ENCODE assay signal across 8 mouse cellular contexts in genomic region chr14:122105391-122106285, GRCm38 (mm10). TPM values are rescaled to one million over a fixed set of nuclear protein-coding genes. Genes with fewer than 3 reads are reported as not detected.
DNase-seq lines count a peak whose midpoint lies in the region; ATAC-seq and TF ChIP-seq lines count a peak whose summit lies in the region.

No protein-coding gene starts in this region.

- H3K9me3 ChIP-seq in heart, embryonic 12.5 days (replicated peaks) = 0 out of 2 replicates have a peak, but pooled peaks cover 2% of the 10 kb centered on the region
- H3K9me3 ChIP-seq in forebrain, embryonic 15.5 days = no peaks in the 10 kb centered on the region
- H3K9me3 ChIP-seq in liver, postnatal 0 days (ENCODE audit: low read length) = no peaks in the 10 kb centered on the region

- no peak for TF ChIP-seq EP300 in liver, postnatal 0 days (IDR thresholded peaks at IDR 0.05; ENCODE audit: low read depth)

- peaks cover 31% of the 10 kb centered on the region for H3K4me1 ChIP-seq in heart, embryonic 12.5 days (replicated peaks)
- peaks cover 42% of the 10 kb centered on the region for H3K4me1 ChIP-seq in forebrain, embryonic 15.5 days
- peaks cover 31% of the 10 kb centered on the region for H3K4me1 ChIP-seq in liver, postnatal 0 days (ENCODE audit: insufficient read depth)

- DNase-seq in heart, adult 18-20 months = no peak
- peak; percentile 17 for DNase-seq in ES-CJ7 (ENCODE audit: low read depth, low spot score)
- no peak for DNase-seq in liver, postnatal 0 days
- no peak for DNase-seq in B cell, adult 2 months
- DNase-seq in testis, postnatal 14 days (ENCODE audit: low spot score) = no peak
- no peak for DNase-seq in kidney, adult 18-20 months

- peak overlapping the region; percentile 98 for H3K27ac ChIP-seq in heart, embryonic 12.5 days (ENCODE audit: poor library complexity, severe bottlenecking)
- H3K27ac ChIP-seq in forebrain, embryonic 15.5 days (replicated peaks) = peak overlapping the region; percentile 81
- peak overlapping the region; percentile 99 for H3K27ac ChIP-seq in liver, postnatal 0 days (ENCODE audit: low read depth)

- peak overlapping the region; percentile 80 for H3K9ac ChIP-seq in heart, embryonic 12.5 days
- peak overlapping the region; percentile 37 for H3K9ac ChIP-seq in forebrain, embryonic 15.5 days (replicated peaks)
- H3K9ac ChIP-seq in liver, postnatal 0 days (replicated peaks) = peak overlapping the region; percentile 99

- peak overlapping the region; percentile 85 for H3K4me2 ChIP-seq in heart, embryonic 12.5 days
- peak overlapping the region; percentile 94 for H3K4me2 ChIP-seq in forebrain, embryonic 15.5 days (replicated peaks)
- peak overlapping the region; percentile 93 for H3K4me2 ChIP-seq in liver, postnatal 0 days (ENCODE audit: low read depth, low read length)

- ATAC-seq in heart, embryonic 12.5 days (ENCODE audit: insufficient number of reproducible peaks, low FRiP score) = no peak
- no peak for ATAC-seq in forebrain, embryonic 15.5 days (replicated peaks)
- no peak for ATAC-seq in liver, postnatal 0 days

- no peaks in the 10 kb centered on the region for H3K36me3 ChIP-seq in heart, embryonic 12.5 days
- no peaks in the 10 kb centered on the region for H3K36me3 ChIP-seq in forebrain, embryonic 15.5 days
- H3K36me3 ChIP-seq in liver, postnatal 0 days (replicated peaks; ENCODE audit: insufficient read depth, low read length) = peaks cover 2% of the 10 kb centered on the region; the same call in 1 of the 2 replicates

- no peaks in the 10 kb centered on the region for H3K27me3 ChIP-seq in heart, embryonic 12.5 days (replicated peaks)
- no peaks in the 10 kb centered on the region for H3K27me3 ChIP-seq in forebrain, embryonic 15.5 days
- no peaks in the 10 kb centered on the region for H3K27me3 ChIP-seq in liver, postnatal 0 days (ENCODE audit: insufficient read depth, low read length)

- WGBS in heart, embryonic 12.5 days = 66% methylated on average over 16 of the region's 16 CpGs
- WGBS in forebrain, embryonic 15.5 days = 66% methylated on average over 16 of the region's 16 CpGs
- 66% methylated on average over 16 of the region's 16 CpGs for WGBS in liver, postnatal 0 days (ENCODE audit: insufficient replicate concordance)

- no peak for TF ChIP-seq CTCF in liver, postnatal 0 days (IDR thresholded peaks at IDR 0.05; ENCODE audit: low read depth)

- peak overlapping the region; percentile 52 for H3K4me3 ChIP-seq in heart, embryonic 12.5 days
- H3K4me3 ChIP-seq in forebrain, embryonic 15.5 days = peak overlapping the region; percentile 100
- H3K4me3 ChIP-seq in liver, postnatal 0 days (ENCODE audit: low read depth, low read length) = peak overlapping the region; percentile 99

RNA-seq across cellular contexts. Expression of gene Tm9sf2, which starts 1.2 kb away (rescaled TPM):
- polyA plus RNA-seq in heart, embryonic 12.5 days (2016; fragmentation: Nextera tagmentation; extraction: Ambion mirVana) = 144 and 147 TPM in 2 replicates
- 100 to 1,000 TPM; 130 to 139 TPM for total RNA-seq in heart, adult 18-20 months (2021)
- 108 and 115 TPM in 2 replicates for polyA plus RNA-seq in forebrain, embryonic 15.5 days (2015; fragmentation: Nextera tagmentation; extraction: Ambion mirVana)
- polyA plus RNA-seq in liver, postnatal 0 days (2015; fragmentation: Nextera tagmentation; extraction: Ambion mirVana) = 99.3 and 107 TPM in 2 replicates

Comparison
In these comparisons a context has a peak if more than half of its experiments do, and no peak if none do; other contexts are left out.
1. H3K9ac ChIP-seq: peak in every context shown above with its lines; median percentile 99 in liver, postnatal 0 days; 80 in heart, embryonic 12.5 days; 37 in forebrain, embryonic 15.5 days.